In the genomic region with DNA sequence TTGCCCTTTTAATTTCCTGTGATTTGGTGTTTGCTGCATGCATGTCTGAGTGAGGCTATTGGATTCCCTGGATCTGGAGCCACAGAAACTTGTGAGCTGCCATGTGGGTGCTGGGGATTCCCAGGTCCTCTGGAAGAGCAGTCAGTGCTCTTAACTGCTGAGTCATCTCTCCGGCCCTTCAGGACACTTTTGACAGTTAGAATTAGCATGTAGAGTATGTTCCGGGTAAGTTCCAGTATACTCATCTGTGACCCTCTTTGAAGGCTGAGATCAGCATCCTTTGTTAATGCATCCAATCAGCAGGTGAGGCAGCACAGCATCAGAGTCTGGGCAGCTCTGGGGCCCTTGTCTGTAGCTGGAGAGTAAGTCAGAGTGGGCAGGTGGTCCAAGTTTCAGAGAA, we compare ENCODE assay signal across 29 mouse cellular contexts. TPM values are rescaled to one million over a fixed set of nuclear protein-coding genes. Genes with fewer than 3 reads are reported as not detected.
DNase-seq lines count a peak whose midpoint lies in the region; ATAC-seq and TF ChIP-seq lines count a peak whose summit lies in the region.
"Had no signal": no experiment of that assay in that cellular context is flagged by ENCODE, and none has a peak within 500 bp of the region (broad histone marks: within the 10 kb centered on the region; RNA-seq: fewer than 3 reads in every experiment).

No protein-coding gene starts in this region.

- H3K4me1 ChIP-seq in intestine, embryonic 14.5 days (replicated peaks; ENCODE audit: control insufficient read depth, insufficient read depth, low read length): no peaks in the 10 kb centered on the region
- H3K4me1 ChIP-seq in intestine, postnatal 0 days (replicated peaks; ENCODE audit: control insufficient read depth, insufficient read depth, low read length): no peaks in the 10 kb centered on the region
- no peaks in the 10 kb centered on the region for H3K4me1 ChIP-seq in midbrain, embryonic 11.5 days (ENCODE audit: control insufficient read depth, insufficient read depth, low read length)
- H3K4me1 ChIP-seq in midbrain, embryonic 16.5 days (ENCODE audit: control insufficient read depth, insufficient read depth, low read length): no peaks in the 10 kb centered on the region
- H3K4me1 ChIP-seq in intestine, embryonic 15.5 days (replicated peaks): peaks cover 11% of the 10 kb centered on the region; the same call in 1 of the 2 replicates
- H3K4me1 ChIP-seq: embryonic facial prominence, embryonic 12.5 days; forebrain, embryonic 15.5 days; hindbrain, embryonic 15.5 days; midbrain, embryonic 12.5 days; neural tube, embryonic 13.5 days had no signal

- H3K9me3 ChIP-seq in intestine, embryonic 14.5 days (ENCODE audit: control insufficient read depth, low read length): no peaks in the 10 kb centered on the region
- H3K9me3 ChIP-seq in intestine, postnatal 0 days (ENCODE audit: control insufficient read depth): no peaks in the 10 kb centered on the region
- no peaks in the 10 kb centered on the region for H3K9me3 ChIP-seq in midbrain, embryonic 11.5 days (ENCODE audit: control insufficient read depth, low read length)
- H3K9me3 ChIP-seq in midbrain, embryonic 16.5 days (replicated peaks; ENCODE audit: control insufficient read depth, low read length, poor library complexity, severe bottlenecking): no peaks in the 10 kb centered on the region; the same call in 1 of the 2 replicates
- H3K9me3 ChIP-seq in intestine, embryonic 15.5 days: no peaks in the 10 kb centered on the region
- H3K9me3 ChIP-seq: embryonic facial prominence, embryonic 12.5 days; forebrain, embryonic 15.5 days; heart, embryonic 13.5 days; hindbrain, embryonic 15.5 days; midbrain, embryonic 12.5 days; neural tube, embryonic 13.5 days had no signal

- DNase-seq in intestine, embryonic 14.5 days (ENCODE audit: low spot score): no peak
- DNase-seq in midbrain, embryonic 11.5 days (ENCODE audit: low spot score, missing footprints): peak; percentile 44
- DNase-seq in cerebellum, adult 11-12 months: no peak
- DNase-seq: adrenal gland, postnatal 14 days; cerebellum, adult 11 months; cerebellum, adult 9-11 months; embryo, embryonic 11 days; gastrocnemius, adult 2 months; gastrocnemius, postnatal 36 days; heart, adult 18-20 months; heart, postnatal 10 days; kidney, adult 11 months; kidney, postnatal 25 days; lung, postnatal 36 days; right cerebral cortex, postnatal 4 days; thymus, postnatal 14 days had no signal

- H3K4me2 ChIP-seq in intestine, embryonic 14.5 days (ENCODE audit: low read length): no peak overlapping the region
- no peak overlapping the region for H3K4me2 ChIP-seq in intestine, postnatal 0 days (replicated peaks; ENCODE audit: low read depth)
- no peak overlapping the region for H3K4me2 ChIP-seq in midbrain, embryonic 11.5 days
- H3K4me2 ChIP-seq in midbrain, embryonic 16.5 days (ENCODE audit: low read length): no peak overlapping the region
- no peak overlapping the region for H3K4me2 ChIP-seq in intestine, embryonic 15.5 days (replicated peaks)
- H3K4me2 ChIP-seq: embryonic facial prominence, embryonic 12.5 days; forebrain, embryonic 15.5 days; heart, embryonic 13.5 days; hindbrain, embryonic 15.5 days; midbrain, embryonic 12.5 days; neural tube, embryonic 13.5 days had no signal

- no peaks in the 10 kb centered on the region for H3K36me3 ChIP-seq in intestine, embryonic 14.5 days (ENCODE audit: control insufficient read depth, insufficient read depth, low read length)
- H3K36me3 ChIP-seq in intestine, postnatal 0 days (ENCODE audit: control insufficient read depth, insufficient read depth): no peaks in the 10 kb centered on the region
- H3K36me3 ChIP-seq in midbrain, embryonic 11.5 days (ENCODE audit: control insufficient read depth, insufficient read depth, low read length): no peaks in the 10 kb centered on the region
- H3K36me3 ChIP-seq in midbrain, embryonic 16.5 days (ENCODE audit: control insufficient read depth, insufficient read depth, low read length): no peaks in the 10 kb centered on the region
- H3K36me3 ChIP-seq in intestine, embryonic 15.5 days: no peaks in the 10 kb centered on the region
- H3K36me3 ChIP-seq: embryonic facial prominence, embryonic 12.5 days; forebrain, embryonic 15.5 days; heart, embryonic 13.5 days; hindbrain, embryonic 15.5 days; midbrain, embryonic 12.5 days; neural tube, embryonic 13.5 days had no signal

- no peak overlapping the region for H3K9ac ChIP-seq in intestine, embryonic 14.5 days (ENCODE audit: low read length)
- no peak overlapping the region for H3K9ac ChIP-seq in intestine, postnatal 0 days (ENCODE audit: low read depth, low read length)
- no peak overlapping the region for H3K9ac ChIP-seq in midbrain, embryonic 11.5 days (ENCODE audit: low read length)
- H3K9ac ChIP-seq in midbrain, embryonic 16.5 days (ENCODE audit: low read depth, low read length): no peak overlapping the region
- no peak overlapping the region for H3K9ac ChIP-seq in intestine, embryonic 15.5 days
- H3K9ac ChIP-seq: embryonic facial prominence, embryonic 12.5 days; forebrain, embryonic 15.5 days; heart, embryonic 13.5 days; hindbrain, embryonic 15.5 days; midbrain, embryonic 12.5 days; neural tube, embryonic 13.5 days had no signal

- H3K27ac ChIP-seq in intestine, embryonic 14.5 days (ENCODE audit: low read depth): 0 out of 2 replicates have a peak overlapping the region, but pooled peaks have one; percentile 16
- H3K27ac ChIP-seq in intestine, postnatal 0 days (ENCODE audit: low read depth, low read length): no peak overlapping the region
- no peak overlapping the region for H3K27ac ChIP-seq in midbrain, embryonic 11.5 days (ENCODE audit: low read depth, low read length)
- H3K27ac ChIP-seq in midbrain, embryonic 16.5 days (ENCODE audit: low read length): no peak overlapping the region
- H3K27ac ChIP-seq in intestine, embryonic 15.5 days: 0 out of 2 replicates have a peak overlapping the region, but pooled peaks have one; percentile 52
- H3K27ac ChIP-seq: embryonic facial prominence, embryonic 12.5 days; forebrain, embryonic 15.5 days; gastrocnemius, adult 2 months; heart, embryonic 13.5 days; hindbrain, embryonic 15.5 days; midbrain, embryonic 12.5 days; neural tube, embryonic 13.5 days had no signal

- TF ChIP-seq CTCF in intestine, postnatal 0 days (IDR thresholded peaks at IDR 0.05; ENCODE audit: low read depth): no peak

- no peaks in the 10 kb centered on the region for H3K27me3 ChIP-seq in intestine, embryonic 14.5 days (replicated peaks; ENCODE audit: control insufficient read depth, insufficient read depth, low read length)
- no peaks in the 10 kb centered on the region for H3K27me3 ChIP-seq in intestine, postnatal 0 days (replicated peaks; ENCODE audit: control insufficient read depth, insufficient read depth, low read length)
- no peaks in the 10 kb centered on the region for H3K27me3 ChIP-seq in midbrain, embryonic 11.5 days (ENCODE audit: control insufficient read depth, insufficient read depth, low read length)
- no peaks in the 10 kb centered on the region for H3K27me3 ChIP-seq in midbrain, embryonic 16.5 days (ENCODE audit: control insufficient read depth, insufficient read depth, low read depth, low read length)
- H3K27me3 ChIP-seq in intestine, embryonic 15.5 days (replicated peaks): no peaks in the 10 kb centered on the region
- H3K27me3 ChIP-seq: embryonic facial prominence, embryonic 12.5 days; forebrain, embryonic 15.5 days; heart, embryonic 13.5 days; hindbrain, embryonic 15.5 days; neural tube, embryonic 13.5 days had no signal

- ATAC-seq in intestine, embryonic 14.5 days (replicated peaks; ENCODE audit: low FRiP score, low TSS enrichment, low read depth): peak; percentile 48
- no peak; the same call in 1 of the 2 replicates for ATAC-seq in intestine, postnatal 0 days
- ATAC-seq in midbrain, embryonic 11.5 days (ENCODE audit: low FRiP score): no peak
- ATAC-seq in midbrain, embryonic 16.5 days: no peak
- peak; percentile 46 for ATAC-seq in intestine, embryonic 15.5 days
- ATAC-seq in inflammation-experienced regulatory T-cells, adult 6 months: no peak
- ATAC-seq: CD4-positive, CD25-positive, alpha-beta regulatory T cell, adult 4 months; forebrain, embryonic 15.5 days had no signal

- no peak overlapping the region for H3K4me3 ChIP-seq in intestine, embryonic 14.5 days (ENCODE audit: low read depth, low read length)
- no peak overlapping the region for H3K4me3 ChIP-seq in intestine, postnatal 0 days (ENCODE audit: low read depth, low read length)
- no peak overlapping the region for H3K4me3 ChIP-seq in midbrain, embryonic 11.5 days (ENCODE audit: low read depth, low read length)
- no peak overlapping the region for H3K4me3 ChIP-seq in midbrain, embryonic 16.5 days (ENCODE audit: low read depth, low read length)
- H3K4me3 ChIP-seq in intestine, embryonic 15.5 days (replicated peaks): no peak overlapping the region
- H3K4me3 ChIP-seq: embryonic facial prominence, embryonic 12.5 days; forebrain, embryonic 15.5 days; gastrocnemius, adult 2 months; heart, embryonic 13.5 days; hindbrain, embryonic 15.5 days; midbrain, embryonic 12.5 days; neural tube, embryonic 13.5 days had no signal

- WGBS in intestine, embryonic 14.5 days: 42% methylated on average over 2 of the region's 2 CpGs
- 27% methylated on average over 2 of the region's 2 CpGs for WGBS in intestine, postnatal 0 days
- 84% methylated on average over 2 of the region's 2 CpGs for WGBS in midbrain, embryonic 11.5 days
- WGBS in midbrain, embryonic 16.5 days: 75% methylated on average over 2 of the region's 2 CpGs
- WGBS in intestine, embryonic 15.5 days: 39% methylated on average over 2 of the region's 2 CpGs

RNA-seq across cellular contexts. Expression of gene Rbbp8nl, which starts 10.6 kb away (rescaled TPM):
- polyA plus RNA-seq in intestine, embryonic 14.5 days (2014; fragmentation: Nextera tagmentation; extraction: Ambion mirVana): 2.5 and 2.7 TPM in 2 replicates
- polyA plus RNA-seq in intestine, postnatal 0 days (2015; fragmentation: Nextera tagmentation; extraction: Ambion mirVana): 0.18 and 0.25 TPM in 2 replicates
- polyA plus RNA-seq in midbrain, embryonic 11.5 days (2014; fragmentation: Nextera tagmentation; extraction: Ambion mirVana): not detected in 2 replicates
- polyA plus RNA-seq in midbrain, embryonic 16.5 days (2015; fragmentation: Nextera tagmentation; extraction: Ambion mirVana): not detected in 2 replicates
- 2.8 and 3.8 TPM in 2 replicates for polyA plus RNA-seq in intestine, embryonic 15.5 days (2015; fragmentation: Nextera tagmentation; extraction: Ambion mirVana)
- not detected for polyA plus RNA-seq in inflammation-experienced regulatory T-cells, adult 6 months (2017; shearing (Covaris generic))
- polyA plus RNA-seq: CD4-positive, CD25-positive, alpha-beta regulatory T cell, adult 4 months; forebrain, embryonic 15.5 days; hindbrain, embryonic 15.5 days; liver, adult 2 months; liver, embryonic 16.5 days; neural tube, embryonic 13.5 days had no signal

RNA-seq across cellular contexts. Expression of gene Cables2, which starts 27.0 kb away (rescaled TPM):
- polyA plus RNA-seq in intestine, embryonic 14.5 days (2014; fragmentation: Nextera tagmentation; extraction: Ambion mirVana): 17.1 and 20.3 TPM in 2 replicates
- 8.2 and 8.4 TPM in 2 replicates for polyA plus RNA-seq in intestine, postnatal 0 days (2015; fragmentation: Nextera tagmentation; extraction: Ambion mirVana)
- 13.3 and 14.4 TPM in 2 replicates for polyA plus RNA-seq in midbrain, embryonic 11.5 days (2014; fragmentation: Nextera tagmentation; extraction: Ambion mirVana)
- 24.2 and 25.6 TPM in 2 replicates for polyA plus RNA-seq in midbrain, embryonic 16.5 days (2015; fragmentation: Nextera tagmentation; extraction: Ambion mirVana)
- 11.4 and 12.7 TPM in 2 replicates for polyA plus RNA-seq in intestine, embryonic 15.5 days (2015; fragmentation: Nextera tagmentation; extraction: Ambion mirVana)
- polyA plus RNA-seq in inflammation-experienced regulatory T-cells, adult 6 months (2017; shearing (Covaris generic)): 1 to 10 TPM; 6.7 to 8.0 (median 7.7) TPM

RNA-seq across cellular contexts. Expression of gene Gata5, which starts 34.2 kb away (rescaled TPM):
- polyA plus RNA-seq in intestine, embryonic 14.5 days (2014; fragmentation: Nextera tagmentation; extraction: Ambion mirVana): 7.9 and 8.1 TPM in 2 replicates
- polyA plus RNA-seq in intestine, postnatal 0 days (2015; fragmentation: Nextera tagmentation; extraction: Ambion mirVana): 20.9 and 23.9 TPM in 2 replicates
- polyA plus RNA-seq in midbrain, embryonic 11.5 days (2014; fragmentation: Nextera tagmentation; extraction: Ambion mirVana): not detected in 2 replicates
- polyA plus RNA-seq in midbrain, embryonic 16.5 days (2015; fragmentation: Nextera tagmentation; extraction: Ambion mirVana): not detected in 2 replicates
- polyA plus RNA-seq in intestine, embryonic 15.5 days (2015; fragmentation: Nextera tagmentation; extraction: Ambion mirVana): 8.6 and 8.8 TPM in 2 replicates
- polyA plus RNA-seq in inflammation-experienced regulatory T-cells, adult 6 months (2017; shearing (Covaris generic)): not detected
- polyA plus RNA-seq: CD4-positive, CD25-positive, alpha-beta regulatory T cell, adult 4 months; forebrain, embryonic 15.5 days; hindbrain, embryonic 15.5 days; midbrain, embryonic 12.5 days had no signal

RNA-seq across cellular contexts. Expression of gene Rps21, which starts 43.1 kb away (rescaled TPM):
- 771 and 871 TPM in 2 replicates for polyA plus RNA-seq in intestine, embryonic 14.5 days (2014; fragmentation: Nextera tagmentation; extraction: Ambion mirVana)
- 442 and 454 TPM in 2 replicates for polyA plus RNA-seq in intestine, postnatal 0 days (2015; fragmentation: Nextera tagmentation; extraction: Ambion mirVana)
- polyA plus RNA-seq in midbrain, embryonic 11.5 days (2014; fragmentation: Nextera tagmentation; extraction: Ambion mirVana): 443 and 494 TPM in 2 replicates
- polyA plus RNA-seq in midbrain, embryonic 16.5 days (2015; fragmentation: Nextera tagmentation; extraction: Ambion mirVana): 295 and 298 TPM in 2 replicates
- polyA plus RNA-seq in intestine, embryonic 15.5 days (2015; fragmentation: Nextera tagmentation; extraction: Ambion mirVana): 577 and 672 TPM in 2 replicates
- polyA plus RNA-seq in inflammation-experienced regulatory T-cells, adult 6 months (2017; shearing (Covaris generic)): 1,000 to 10,000 TPM; 1,053 to 1,596 (median 1,304) TPM

Comparison
In these comparisons a context has a peak if more than half of its experiments do, and no peak if none do; other contexts are left out.
1. ATAC-seq: peak in intestine, embryonic 14.5 days (single experiment) and intestine, embryonic 15.5 days (single experiment); none in intestine, postnatal 0 days (single experiment), midbrain, embryonic 11.5 days (single experiment), midbrain, embryonic 16.5 days (single experiment) and inflammation-experienced regulatory T-cells, adult 6 months (single experiment).
2. H3K27ac ChIP-seq: peak in intestine, embryonic 14.5 days (single experiment) and intestine, embryonic 15.5 days (single experiment); none in intestine, postnatal 0 days (single experiment), midbrain, embryonic 11.5 days (single experiment) and midbrain, embryonic 16.5 days (single experiment).